Mouse (Mus musculus): ENCODE measurements at regions not wholly inside any gene's neighbourhood (a gene's known extent, or its start where the extent isn't known, plus 50 kb on each side); places are given as distances from the start of the nearest gene placed in this dataset.

GRCm38 (mm10) chr2:61527127-61527526 is 51.3 kb upstream of the Tank start:
- no peak for DNase-seq

DNA sequence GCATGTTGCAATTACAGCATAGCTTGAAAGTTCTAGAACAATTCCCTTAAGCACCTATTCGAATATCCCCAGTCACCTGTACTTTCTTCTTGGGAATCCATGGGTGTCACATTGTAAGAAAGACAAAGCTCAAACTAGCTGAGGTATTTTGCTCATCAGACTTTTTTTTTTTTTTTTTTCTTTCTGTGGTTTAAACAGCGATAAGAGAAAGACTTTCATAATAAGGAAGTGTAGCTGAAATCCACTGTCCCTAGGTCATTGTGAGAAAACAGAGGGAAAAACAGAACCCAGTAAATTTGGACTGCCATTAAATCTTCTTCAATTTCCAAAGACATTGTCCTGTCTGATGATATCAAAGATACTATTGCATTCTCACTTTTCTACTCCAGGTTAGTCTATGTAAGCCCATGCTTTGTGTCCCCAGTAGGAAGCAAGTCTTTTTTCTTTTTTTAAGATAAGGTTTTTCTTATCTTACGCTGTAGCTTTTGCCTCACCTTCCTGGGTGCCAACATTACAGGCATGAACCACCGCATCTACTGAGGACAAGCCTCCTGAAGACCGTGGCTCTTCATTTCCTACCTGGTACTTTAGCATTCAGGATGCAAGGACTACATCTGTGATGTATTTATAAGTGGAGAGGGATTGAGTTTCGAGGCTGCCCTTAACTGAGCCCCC is 54.2 kb upstream of the Tank start:
- DNase-seq = no peak

GRCm38 (mm10) chr2:61514445-61515123 is 63.8 kb upstream of the Tank start:
- DNase-seq = no peak

- DNase-seq = no peak
Measured at GRCm38 (mm10) chr2:61513787-61514444, 64.5 kb upstream of the Tank start.

DNA sequence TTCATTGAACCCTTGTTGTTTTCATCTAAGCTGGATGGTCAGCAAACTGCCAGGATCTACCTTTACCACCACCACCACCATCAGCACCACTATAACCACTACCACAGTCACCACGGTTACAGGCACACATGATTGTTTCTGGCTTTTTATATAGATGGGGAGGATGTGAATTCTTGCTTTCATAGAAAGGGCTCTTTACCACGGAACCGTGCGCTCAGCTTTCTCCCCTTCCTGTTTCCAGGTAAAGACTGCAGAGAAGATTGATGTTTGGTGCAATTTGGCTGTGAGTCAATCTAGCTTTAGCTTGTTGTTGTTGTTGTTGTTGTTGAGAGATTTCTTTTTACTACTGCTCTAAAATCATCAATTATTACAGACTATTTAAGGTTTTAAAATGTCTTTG is 74.8 kb upstream of the Tank start:
- DNase-seq = no peak

GRCm38 (mm10) chr2:61501922-61502321 is 76.5 kb upstream of the Tank start:
- no peak for DNase-seq

GRCm38 (mm10) chr2:61499266-61499665 is 79.1 kb upstream of the Tank start:
- no peak for DNase-seq

GRCm38 (mm10) chr2:61497930-61498329 is 80.5 kb upstream of the Tank start:
- peak; percentile 24 for DNase-seq

DNA sequence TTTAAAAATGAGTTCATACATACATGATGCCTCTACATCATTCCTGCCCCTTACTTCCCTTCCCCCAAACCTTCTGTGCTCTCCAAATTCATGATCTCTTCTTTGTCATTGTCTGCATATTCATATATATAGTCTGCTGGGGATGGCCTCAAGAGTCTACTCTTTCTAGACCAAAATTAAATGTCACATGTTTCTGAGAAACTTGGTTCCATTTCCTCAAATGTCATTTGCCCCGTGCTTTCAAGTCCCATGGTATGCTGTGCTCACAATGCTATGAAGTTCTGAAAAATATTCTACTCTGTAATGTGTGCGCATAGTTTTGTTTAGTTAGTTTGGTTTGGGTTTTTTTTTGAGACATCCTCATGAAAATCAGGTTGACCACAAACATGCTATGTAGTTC is 81.4 kb upstream of the Tank start:
- no peak for DNase-seq

GRCm38 (mm10) chr2:61493918-61494712 is 84.3 kb upstream of the Tank start:
- DNase-seq = peak; percentile 76

DNA sequence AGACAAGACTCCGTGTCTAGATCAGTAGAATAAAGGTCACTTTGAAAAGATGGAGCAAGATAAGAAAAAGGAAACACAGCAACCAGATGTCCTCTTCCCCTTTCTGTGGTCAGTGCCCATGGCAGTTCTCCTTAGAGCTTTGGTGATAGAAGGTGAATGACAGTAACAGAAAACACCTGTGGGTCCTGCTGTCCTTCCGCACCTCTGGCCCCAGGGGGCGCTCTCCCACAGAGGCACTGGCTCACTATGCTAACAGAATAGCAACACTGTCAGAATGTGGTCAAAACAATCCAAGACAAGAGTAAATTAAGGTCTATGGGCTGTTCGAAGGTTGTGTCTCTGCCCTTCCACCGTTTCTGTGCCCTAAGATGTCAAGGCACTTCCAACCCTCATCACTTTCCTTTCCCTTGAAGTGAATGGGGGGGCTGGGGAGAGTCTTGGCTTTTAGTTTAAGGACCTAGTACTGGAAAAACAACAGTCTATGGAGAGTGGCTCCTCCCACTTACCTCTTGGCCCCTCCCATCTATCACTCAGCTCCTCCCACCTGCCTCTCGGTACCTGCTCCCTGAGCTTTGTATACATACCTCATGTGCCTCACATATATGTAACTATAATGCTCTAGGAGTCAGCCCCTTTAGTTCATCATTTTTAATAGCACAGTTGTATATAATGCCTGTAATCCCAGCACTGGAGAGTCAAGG is 86.2 kb upstream of the Tank start:
- DNase-seq = no peak

DNA sequence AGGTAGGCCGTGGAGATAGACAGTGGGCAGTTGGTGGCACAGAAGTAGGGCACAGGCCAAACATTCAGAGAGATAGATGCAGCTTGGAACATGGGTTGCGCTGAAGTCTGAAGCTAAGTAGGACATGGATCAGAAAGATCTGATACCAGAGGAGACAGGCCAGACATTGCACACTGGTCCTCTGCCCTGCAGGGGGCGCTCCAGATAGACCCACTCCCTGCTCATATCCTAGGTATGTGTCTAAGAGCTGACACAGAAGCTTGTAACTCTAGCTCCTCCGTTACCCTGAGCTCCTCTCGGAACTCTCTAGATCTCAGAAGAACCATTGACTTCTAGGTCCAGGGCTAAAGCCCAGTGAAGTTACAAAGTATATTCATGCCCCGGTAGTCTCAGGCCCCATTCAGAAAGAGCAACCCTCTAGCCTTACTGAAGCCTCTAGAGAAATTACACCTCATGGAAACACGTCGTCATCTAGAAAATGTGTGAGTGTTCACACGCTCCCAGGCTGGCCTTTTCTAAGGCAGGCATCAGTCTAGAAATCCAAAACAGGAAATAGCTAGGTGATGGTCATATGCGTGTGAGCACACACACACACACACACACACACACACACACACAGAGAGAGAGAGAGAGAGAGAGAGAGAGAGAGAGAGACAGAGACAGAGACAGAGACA is 87.8 kb upstream of the Tank start:
- DNase-seq = no peak

GRCm38 (mm10) chr2:61489762-61490161 is 88.6 kb upstream of the Tank start:
- no peak for DNase-seq

DNA sequence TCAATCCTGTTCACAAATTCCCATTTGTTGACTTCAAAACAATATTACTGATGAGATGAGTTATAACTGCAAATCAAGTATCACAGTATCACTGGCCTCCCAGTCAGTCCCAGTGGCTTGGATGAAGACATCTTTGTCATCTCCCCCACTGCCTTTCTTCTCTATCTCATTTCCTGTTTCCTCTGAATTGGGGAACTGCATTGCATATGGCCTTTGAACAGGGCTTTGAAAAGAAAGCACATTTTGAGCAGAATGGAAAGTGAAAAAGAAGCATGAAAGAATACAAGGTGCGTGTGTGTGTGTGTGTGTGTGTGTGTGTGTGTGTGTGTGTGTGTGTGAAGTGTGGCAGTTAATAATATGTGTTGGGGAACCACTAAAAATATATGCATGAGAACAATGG is 94.6 kb upstream of the Tank start:
- DNase-seq = no peak

- DNase-seq = no peak
Measured at GRCm38 (mm10) chr2:61476648-61477047, 101.7 kb upstream of the Tank start.

GRCm38 (mm10) chr2:61474626-61475025 is 103.8 kb upstream of the Tank start:
- DNase-seq = no peak

DNA sequence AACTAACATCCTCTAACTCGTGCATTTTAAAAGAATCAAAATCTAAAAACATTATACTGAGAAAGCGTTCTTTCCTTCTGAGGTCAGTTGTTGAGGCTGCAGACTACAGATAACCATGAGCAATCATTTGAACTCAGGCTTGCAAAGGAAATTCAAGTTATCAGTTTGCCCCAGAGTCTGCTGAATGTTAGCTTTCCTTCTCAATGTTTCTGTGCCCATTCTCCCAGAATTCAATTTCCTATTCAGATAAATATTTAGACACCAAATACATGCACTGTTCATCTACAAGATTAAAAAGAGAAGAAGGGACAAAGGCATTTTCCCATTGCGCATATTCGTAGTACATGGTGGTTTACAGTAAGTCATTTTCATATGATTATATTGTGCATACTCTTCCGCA is 107.9 kb upstream of the Tank start:
- no peak for DNase-seq

DNA sequence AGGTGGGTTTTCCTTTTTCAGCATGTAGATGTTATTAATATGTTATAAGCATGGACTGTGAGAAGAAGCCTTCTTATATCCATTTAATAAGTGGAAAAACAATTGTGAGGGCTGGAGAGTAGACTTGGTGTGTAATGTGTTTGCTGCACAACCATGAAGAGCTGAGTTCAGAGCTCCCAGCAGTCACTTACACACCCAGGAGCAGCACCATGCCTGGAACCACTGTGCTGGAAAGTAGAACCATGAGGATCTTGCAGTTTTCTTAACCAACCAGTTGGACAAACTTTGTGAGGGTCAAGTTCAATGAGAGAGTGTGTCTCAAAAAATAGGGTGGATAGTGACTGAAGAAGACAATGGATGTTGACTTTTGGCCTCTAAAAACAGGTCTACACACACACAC is 108.3 kb upstream of the Tank start:
- no peak for DNase-seq

GRCm38 (mm10) chr2:61455902-61456301 is 122.5 kb upstream of the Tank start:
- peak; percentile 28 for DNase-seq

DNA sequence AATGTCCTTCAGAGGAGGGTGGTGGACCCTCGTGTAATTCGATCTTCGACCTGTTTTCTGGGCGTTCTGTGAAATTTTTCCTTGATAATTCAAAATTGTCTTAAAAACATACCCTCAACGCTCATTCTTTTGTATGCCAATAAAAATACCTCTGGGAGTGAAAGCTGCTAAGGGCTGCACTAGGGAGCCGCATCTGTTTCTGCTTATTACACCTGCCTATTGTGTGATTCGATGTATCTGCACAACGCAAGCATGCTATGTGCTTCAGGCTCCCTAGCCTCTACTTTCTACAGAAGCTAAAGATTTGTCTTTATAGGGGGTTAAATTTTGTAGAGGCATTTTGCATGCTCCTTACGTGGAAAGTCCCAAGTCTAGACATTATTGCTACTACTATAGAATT is 123.7 kb upstream of the Tank start:
- DNase-seq = no peak

DNA sequence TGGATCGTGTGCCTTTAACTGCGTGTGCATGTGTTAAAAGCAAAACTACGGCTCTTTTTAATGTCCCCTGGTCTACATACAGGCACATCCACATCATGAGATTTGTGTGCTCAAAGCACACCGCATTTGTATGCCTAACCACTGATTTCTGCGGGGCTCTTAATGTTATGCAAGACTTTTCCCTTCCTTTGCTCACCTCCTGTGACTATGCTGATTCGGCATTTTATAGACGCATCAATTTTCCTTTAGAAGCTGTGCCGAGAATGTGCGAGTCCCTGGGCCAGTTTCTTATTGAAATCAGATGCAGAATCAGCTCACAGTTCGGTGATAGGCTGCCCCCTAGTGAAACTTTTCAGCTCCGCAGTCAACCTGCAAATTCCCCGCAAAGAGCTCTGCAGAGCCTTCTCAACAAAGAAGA is 124.1 kb upstream of the Tank start:
- peak; percentile 78 for DNase-seq

Measured in layer of hippocampus, adult 9-11 months (tissue).